Mouse (Mus musculus) layer of hippocampus, adult 2 months (tissue): Measurements from ENCODE around the gene Pde4b. TPM values are rescaled to one million over a fixed set of nuclear protein-coding genes. Genes with fewer than 3 reads are reported as not detected.

Experiments
- DNase-seq, 2 experiments: peaks; one replicate each; pipeline ENCODE4 v3.0.0; 2022; ENCODE audit warnings: low spot score in 2 of 2
- H3K27ac ChIP-seq: fragments of 200-600 bp; 2 replicates; pipeline ENCODE4 v1.8.1; 2022
- H3K4me3 ChIP-seq: fragments of 200-600 bp; 2 replicates; pipeline ENCODE4 v1.8.1; 2022; ENCODE audit warnings: mild to moderate bottlenecking
- CTCF ChIP-seq: fragments of 200-600 bp; conservative IDR thresholded peaks from 2 replicates; pipeline ENCODE4 v1.8.1; 2022; ENCODE audit warnings: antibody characterized with exemption, mild to moderate bottlenecking, moderate library complexity
- total RNA-seq, 2 experiments: library from RNA; stranded (reverse); gene quantifications; 2 replicates each; pipeline ENCODE4 v1.2.3; 2021

The Pde4b gene
- total RNA-seq, 2 experiments from 2014 or later: 58.3 to 69.5 TPM

DNA sequence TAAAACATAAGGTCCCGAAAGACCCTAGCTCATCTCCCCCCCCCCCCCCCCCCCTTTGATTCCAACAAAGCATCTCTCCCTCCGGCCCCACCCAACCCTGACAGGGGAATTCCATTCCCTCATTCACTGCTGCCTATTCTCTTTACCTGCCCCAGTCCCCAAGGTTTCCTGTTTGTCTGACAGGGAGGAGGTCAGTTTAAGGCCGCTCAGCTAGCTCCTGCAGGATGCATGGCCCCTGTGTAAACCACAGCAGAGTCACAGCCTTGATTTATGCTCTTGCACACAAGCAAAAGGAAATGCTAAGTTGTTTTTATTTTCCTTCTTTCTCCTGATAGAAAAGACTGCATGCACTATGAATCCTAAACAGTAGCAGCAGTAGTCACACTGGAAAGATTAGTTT is 516.6 kb downstream of the Pde4b start:
- Histone ChIP-seq H3K4me3 (no peak overlapping the region), H3K27ac (no peak overlapping the region)
- TF ChIP-seq CTCF: no peak
- DNase-seq: no peak

DNA sequence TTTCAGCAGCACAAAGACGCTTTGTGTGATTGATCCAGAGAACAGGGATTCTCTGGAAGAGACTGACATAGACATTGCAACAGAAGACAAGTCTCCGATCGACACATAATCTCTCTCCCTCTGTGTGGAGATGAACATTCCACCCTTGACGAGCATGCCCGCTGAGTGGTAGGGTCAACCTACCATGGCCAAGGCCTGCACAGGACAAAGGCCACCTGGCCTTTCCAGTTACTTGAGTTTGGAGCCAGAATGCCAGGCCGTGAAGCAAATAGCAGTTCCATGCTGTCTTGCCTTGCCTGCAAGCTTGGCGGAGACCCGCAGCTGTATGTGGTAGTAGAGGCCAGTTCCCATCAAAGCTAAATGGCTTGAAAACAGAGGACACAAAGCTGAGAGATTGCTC is 517.9 kb downstream of the Pde4b start:
- no peak for TF ChIP-seq CTCF
- H3K27ac ChIP-seq: no peak overlapping the region
- H3K4me3 ChIP-seq: no peak overlapping the region
- DNase-seq: no peak

DNA sequence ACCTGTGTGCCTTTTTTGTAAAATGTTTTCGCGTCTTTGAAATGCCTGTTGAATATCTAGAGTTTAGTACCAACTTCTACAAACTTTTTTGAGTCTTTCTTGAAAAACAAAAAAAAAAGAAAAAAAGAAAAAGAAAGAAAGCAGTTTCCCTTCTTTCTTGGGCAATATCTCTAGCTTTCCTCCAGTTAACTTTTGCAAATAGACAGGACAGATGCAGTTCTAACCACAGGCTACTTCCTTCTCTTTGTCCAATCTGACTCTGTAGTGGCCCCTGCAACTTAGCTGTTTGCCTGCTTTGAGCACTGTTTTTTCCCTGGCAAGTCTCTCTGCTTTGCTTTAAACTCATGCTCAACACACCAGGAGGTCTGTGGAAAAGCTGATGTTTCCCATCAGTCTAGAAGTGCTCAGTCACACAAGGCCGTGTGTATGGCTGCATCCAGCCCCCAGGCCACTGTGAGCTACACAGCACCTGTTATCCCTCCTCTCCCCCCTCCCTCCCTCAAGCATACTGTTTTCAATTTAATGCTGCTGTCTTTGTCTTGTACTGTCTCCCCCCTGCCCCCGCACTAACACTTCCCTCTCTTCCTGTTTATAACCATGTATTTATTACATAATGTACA is 518.5 kb downstream of the Pde4b start:
- H3K27ac ChIP-seq: no peak overlapping the region
- no peak overlapping the region for H3K4me3 ChIP-seq
- DNase-seq: no peak
- no peak for TF ChIP-seq CTCF

DNA sequence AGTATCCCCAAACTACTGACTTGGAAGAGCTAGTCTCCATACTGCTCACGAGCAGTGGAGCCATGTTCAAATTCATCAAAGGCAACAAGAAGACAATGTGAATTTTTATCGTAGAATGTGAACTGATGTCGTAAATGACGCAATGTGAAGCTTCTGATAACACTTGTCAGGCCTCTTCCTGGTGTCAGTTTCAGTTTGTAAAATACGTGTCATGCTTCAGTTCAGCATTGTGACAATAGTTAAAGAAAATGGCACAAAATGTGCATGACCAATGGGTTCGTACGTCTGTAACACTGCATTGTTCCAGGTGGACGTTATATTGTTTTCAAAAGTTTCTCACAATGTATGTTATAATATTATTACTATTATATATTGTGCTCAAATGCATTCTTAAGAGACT is 519.5 kb downstream of the Pde4b start:
- no peak for DNase-seq
- Histone ChIP-seq H3K27ac (no peak overlapping the region), H3K4me3 (no peak overlapping the region)
- TF ChIP-seq CTCF: no peak

DNA sequence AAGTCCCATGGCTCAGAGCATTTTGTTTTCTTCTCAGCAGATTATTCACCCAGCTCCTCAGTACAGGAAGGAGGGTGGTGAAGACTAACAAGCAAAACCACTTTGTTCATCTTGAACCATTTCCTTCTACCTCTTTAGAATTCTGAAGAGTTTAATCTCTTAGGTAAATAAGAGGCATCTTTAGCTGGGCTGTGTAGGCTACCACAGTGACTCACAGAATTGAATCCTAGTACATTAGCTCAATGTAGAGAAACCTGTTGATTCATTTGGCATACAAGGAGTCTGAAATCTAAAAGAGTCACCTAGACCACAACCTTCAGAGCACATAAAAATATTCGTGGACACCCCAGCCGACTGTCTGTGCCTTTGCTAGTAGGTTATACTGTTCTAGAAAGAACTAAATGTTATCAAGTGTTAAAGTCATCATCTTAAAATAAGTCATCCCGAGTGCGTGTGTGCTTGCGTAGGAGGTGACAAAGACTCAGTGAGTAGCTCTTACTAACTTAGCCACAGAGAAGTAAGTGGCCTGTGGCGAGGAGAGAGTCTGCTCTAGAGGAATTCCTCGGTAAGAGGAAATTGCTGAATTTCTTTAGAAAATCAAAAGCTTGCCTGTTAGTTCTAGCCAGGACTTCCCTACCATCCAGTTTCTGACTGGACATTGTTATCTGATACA is 520.5 kb downstream of the Pde4b start:
- DNase-seq: no peak
- no peak for TF ChIP-seq CTCF
- no peak overlapping the region for H3K4me3 ChIP-seq
- no peak overlapping the region for H3K27ac ChIP-seq

DNA sequence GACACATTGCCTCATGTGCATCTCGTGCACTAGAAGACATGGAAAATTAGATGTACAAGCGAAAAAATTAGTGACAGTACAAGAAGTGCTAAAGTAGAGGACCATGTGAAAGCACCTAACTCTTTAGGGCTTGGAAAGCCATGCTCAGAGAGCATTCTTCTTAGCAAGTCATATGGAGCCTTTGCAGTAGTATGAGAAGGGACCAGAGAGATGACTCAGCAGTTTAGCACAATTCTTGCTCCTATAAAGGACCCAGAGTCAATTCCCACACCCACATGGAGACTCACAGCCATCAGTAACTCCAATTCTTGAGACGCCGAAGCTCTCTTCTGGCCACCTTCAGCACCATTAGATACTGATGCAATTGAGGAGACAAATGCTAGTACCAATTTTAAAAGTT is 525.3 kb downstream of the Pde4b start:
- no peak overlapping the region for H3K27ac ChIP-seq
- TF ChIP-seq CTCF: no peak
- H3K4me3 ChIP-seq: no peak overlapping the region
- no peak for DNase-seq

DNA sequence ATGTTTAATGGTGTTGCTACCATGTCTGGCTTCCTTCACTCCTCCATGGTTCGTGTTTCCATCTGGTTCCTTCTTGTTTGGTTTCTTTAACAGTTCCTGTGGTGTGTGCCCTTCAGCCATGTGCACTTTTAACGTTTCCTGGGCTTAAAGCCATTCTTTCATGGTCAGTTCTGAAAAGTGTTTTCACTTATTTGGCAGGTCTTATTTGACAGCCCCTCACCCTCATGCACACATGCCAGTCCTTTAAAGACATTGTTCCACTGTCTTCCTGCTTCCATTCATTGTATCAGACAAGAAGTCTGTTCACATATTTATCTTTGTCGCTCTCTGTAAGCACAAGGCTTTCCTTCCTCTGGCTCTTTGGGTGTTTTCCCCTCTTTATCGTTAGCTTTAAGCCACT is 530.4 kb downstream of the Pde4b start:
- Histone ChIP-seq H3K27ac (no peak overlapping the region), H3K4me3 (no peak overlapping the region)
- no peak for TF ChIP-seq CTCF
- DNase-seq: no peak

DNA sequence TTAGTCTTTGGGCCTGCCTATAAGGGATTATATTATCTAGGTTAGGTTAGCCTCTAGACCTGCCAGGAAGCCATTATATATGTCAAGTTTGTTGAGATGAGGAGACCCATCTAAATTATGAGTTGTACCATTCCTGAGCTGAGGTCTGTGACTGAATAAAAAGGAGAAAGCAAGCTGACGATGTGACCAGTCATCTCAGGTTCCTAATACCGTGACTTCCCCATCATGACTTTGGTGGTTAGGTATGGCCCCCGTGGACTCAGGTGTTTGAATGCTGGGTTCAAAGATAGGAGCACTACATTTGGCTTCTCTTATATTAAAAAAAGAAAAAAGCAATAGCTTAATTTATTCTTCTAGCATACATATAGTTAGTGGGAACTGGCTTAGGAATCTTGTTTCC is 531.3 kb downstream of the Pde4b start:
- Histone ChIP-seq H3K27ac (no peak overlapping the region), H3K4me3 (no peak overlapping the region)
- TF ChIP-seq CTCF: no peak
- no peak for DNase-seq

DNA sequence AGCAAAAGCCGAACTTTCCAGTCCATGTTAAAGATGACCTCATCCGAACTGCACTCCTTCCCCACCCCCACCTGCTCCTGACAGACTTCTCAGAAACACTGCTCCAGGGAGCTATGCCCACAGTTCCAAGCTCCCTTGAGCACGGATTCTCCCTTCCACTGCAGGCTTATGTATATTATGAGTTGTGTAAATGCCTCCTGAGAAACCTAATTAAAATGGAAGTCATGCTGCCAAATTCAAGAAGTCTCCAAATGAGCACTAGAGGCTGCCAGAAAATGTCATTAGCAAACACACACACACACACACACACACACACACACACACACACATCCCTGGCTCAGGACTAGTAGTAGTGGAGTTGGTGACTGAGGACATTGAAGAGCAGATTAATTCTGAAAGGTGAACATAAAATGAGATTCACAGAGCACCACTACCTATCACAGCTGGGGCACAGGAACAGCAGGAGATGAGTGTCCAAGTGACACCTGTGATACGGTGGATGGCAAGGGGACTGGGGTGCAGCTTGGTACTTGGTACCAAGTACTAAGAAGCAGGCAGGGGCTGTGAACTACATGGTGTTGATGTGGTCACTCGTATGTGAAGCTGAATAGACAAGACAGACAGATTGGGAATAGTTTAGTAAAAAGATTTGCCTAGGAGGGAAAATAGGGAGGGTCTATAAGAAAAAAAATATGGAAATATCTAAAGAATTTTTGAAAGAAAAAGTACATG is 533.0 kb downstream of the Pde4b start:
- Histone ChIP-seq H3K27ac (no peak overlapping the region), H3K4me3 (no peak overlapping the region)
- TF ChIP-seq CTCF: no peak
- DNase-seq: no peak

DNA sequence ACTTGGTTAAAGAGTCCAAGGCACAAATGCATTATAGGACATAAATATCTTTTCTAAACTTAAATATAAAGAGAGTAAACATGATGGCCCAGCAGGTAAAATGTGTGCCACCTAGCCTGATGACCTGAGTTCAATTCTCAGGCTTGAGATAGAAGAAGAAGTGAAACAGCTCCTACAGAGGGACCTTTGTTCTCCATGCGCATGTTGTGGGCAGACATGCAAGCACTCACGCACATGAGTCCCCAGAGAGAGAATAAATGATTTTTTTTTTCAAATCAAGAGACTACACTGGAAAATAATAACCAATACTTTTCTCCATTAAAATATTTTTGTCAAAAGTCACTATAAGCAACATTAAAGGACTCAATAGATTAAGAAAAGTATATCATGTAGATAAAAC is 533.8 kb downstream of the Pde4b start:
- no peak for TF ChIP-seq CTCF
- no peak for DNase-seq
- Histone ChIP-seq H3K27ac (no peak overlapping the region), H3K4me3 (no peak overlapping the region)

DNA sequence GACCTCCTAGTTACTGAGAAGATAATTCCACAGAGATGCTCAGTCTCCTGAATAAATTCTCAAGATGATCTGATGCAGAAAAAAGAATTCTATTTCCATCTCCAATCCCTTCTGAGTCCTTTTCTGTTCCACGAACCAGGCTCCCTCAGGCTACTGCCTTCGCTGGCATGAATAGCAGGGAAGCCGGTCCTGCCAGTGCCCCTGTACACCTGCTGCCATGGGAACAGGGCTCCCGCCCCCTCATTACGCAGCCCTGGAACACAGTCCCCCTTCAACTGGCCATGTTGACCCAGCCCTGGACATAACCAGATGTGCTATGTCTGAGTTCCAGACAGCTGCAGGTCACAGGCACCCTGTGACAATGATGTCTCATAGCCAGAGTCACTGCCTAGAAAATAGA is 535.6 kb downstream of the Pde4b start:
- DNase-seq: no peak
- TF ChIP-seq CTCF: no peak
- H3K4me3 ChIP-seq: no peak overlapping the region
- H3K27ac ChIP-seq: no peak overlapping the region

DNA sequence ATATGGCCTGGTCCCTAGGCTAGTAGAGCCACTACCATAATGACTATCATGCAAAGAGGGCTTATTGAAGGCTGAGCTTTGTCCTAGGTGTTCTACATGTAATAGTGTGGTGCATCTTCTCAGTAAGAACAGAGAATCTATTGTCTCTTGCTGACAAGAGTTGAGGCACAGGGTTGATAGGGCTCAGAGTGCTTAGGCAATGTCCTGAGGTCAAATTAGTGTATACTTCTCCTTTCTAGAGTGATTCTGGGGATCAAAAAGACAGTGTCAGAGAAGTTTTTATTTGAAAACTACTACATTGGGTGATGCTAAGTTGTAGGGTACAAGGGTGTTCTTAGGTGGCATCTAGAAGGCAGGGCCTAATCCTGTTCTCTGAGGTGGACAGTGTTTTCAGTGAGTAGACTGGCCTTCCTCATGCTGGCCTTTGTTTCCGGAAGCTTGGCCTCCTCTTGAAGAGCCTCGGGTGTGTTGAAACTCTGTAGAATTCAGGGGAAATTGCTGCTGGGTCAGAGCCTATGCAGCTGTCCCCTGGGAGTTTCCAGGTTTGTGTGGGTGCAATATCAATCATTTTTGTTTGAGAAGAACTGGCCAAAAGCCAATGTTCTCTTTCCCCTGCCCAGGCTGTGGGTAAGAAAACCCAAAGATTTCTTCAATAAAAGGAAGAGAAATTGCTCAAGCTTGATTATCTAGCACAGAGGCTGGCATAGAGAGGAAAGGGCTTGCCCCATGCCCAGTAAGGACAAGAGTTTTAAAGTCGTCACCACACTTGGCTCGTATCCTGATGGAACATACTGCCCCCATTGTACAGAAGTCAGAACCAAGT is 536.7 kb downstream of the Pde4b start:
- peak overlapping the region; percentile 18; the same call in 1 of the 2 replicates for H3K27ac ChIP-seq
- TF ChIP-seq CTCF: no peak
- no peak overlapping the region for H3K4me3 ChIP-seq
- no peak for DNase-seq

DNA sequence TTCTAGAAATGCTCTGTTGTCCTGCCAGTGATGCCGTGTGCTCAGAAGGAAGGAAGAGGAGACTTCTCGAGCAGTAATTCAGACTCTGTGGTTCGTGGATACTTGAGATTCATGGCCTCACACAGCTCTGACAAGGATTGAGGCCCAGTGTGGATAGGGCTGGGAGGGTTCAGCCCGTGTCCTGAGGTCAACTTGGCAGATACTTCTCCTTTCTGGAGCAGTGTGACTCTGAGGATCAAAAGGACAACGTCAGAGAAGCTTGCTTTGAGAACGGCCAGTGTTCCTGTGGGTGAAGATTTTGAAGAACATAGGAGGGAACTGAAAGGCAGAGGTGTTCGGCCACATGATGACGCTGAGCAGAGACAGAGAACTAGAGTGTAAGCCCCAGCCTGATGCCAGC is 537.6 kb downstream of the Pde4b start:
- no peak overlapping the region for H3K4me3 ChIP-seq
- TF ChIP-seq CTCF: no peak
- no peak for DNase-seq
- no peak overlapping the region for H3K27ac ChIP-seq
